Mouse (Mus musculus): ENCODE measurements around the gene Fbxl17.

The Fbxl17 gene

GRCm38 (mm10) chr17:63459712-63460495 lies 39.9 kb downstream of the Fbxl17 start:
- DNase-seq: no peak

GRCm38 (mm10) chr17:63458052-63458451 lies 41.8 kb downstream of the Fbxl17 start:
- no peak for DNase-seq

GRCm38 (mm10) chr17:63451311-63452006 lies 48.4 kb downstream of the Fbxl17 start:
- no peak for DNase-seq

- no peak for DNase-seq
Observed at GRCm38 (mm10) chr17:63447691-63448090, 52.1 kb downstream of the Fbxl17 start.

- DNase-seq: no peak
Observed at GRCm38 (mm10) chr17:63446971-63447679, 52.7 kb downstream of the Fbxl17 start.

- no peak for DNase-seq
Observed at GRCm38 (mm10) chr17:63445212-63445611, 54.6 kb downstream of the Fbxl17 start.

GRCm38 (mm10) chr17:63437424-63437823 lies 62.4 kb downstream of the Fbxl17 start:
- DNase-seq: no peak

GRCm38 (mm10) chr17:63434081-63434480 lies 65.7 kb downstream of the Fbxl17 start:
- no peak for DNase-seq

- DNase-seq: no peak
Observed at GRCm38 (mm10) chr17:63431650-63432049, 68.2 kb downstream of the Fbxl17 start.

GRCm38 (mm10) chr17:63430395-63431075 lies 69.3 kb downstream of the Fbxl17 start:
- no peak for DNase-seq

- DNase-seq: no peak
Observed at GRCm38 (mm10) chr17:63423851-63424250, 76.0 kb downstream of the Fbxl17 start.

- no peak for DNase-seq
Observed at GRCm38 (mm10) chr17:63422685-63423084, 77.1 kb downstream of the Fbxl17 start.

GRCm38 (mm10) chr17:63421864-63422263 lies 78.0 kb downstream of the Fbxl17 start:
- no peak for DNase-seq

GRCm38 (mm10) chr17:63419503-63419902 lies 80.3 kb downstream of the Fbxl17 start:
- no peak for DNase-seq

GRCm38 (mm10) chr17:63413973-63414580 lies 85.7 kb downstream of the Fbxl17 start:
- no peak for DNase-seq

- no peak for DNase-seq
Observed at GRCm38 (mm10) chr17:63411564-63411963, 88.3 kb downstream of the Fbxl17 start.

- DNase-seq: peak; percentile 26
Observed at GRCm38 (mm10) chr17:63410101-63410500, 89.7 kb downstream of the Fbxl17 start.

- no peak for DNase-seq
Observed at GRCm38 (mm10) chr17:63405955-63406354, 93.9 kb downstream of the Fbxl17 start.

GRCm38 (mm10) chr17:63405471-63405870 lies 94.3 kb downstream of the Fbxl17 start:
- no peak for DNase-seq

GRCm38 (mm10) chr17:63404968-63405367 lies 94.8 kb downstream of the Fbxl17 start:
- peak; percentile 64 for DNase-seq

- peak; percentile 23 for DNase-seq
Observed at GRCm38 (mm10) chr17:63403801-63404415, 95.9 kb downstream of the Fbxl17 start.
